ENCODE assay signal across 8 mouse cellular contexts in genomic region chr10:96646024-96646866, GRCm38 (mm10). TPM values are rescaled to one million over a fixed set of nuclear protein-coding genes. Genes with fewer than 3 reads are reported as not detected.
A peak's percentile ranks its signal among the peaks of the same experiment; 100 is the strongest.
DNase-seq lines count a peak whose midpoint lies in the region; ATAC-seq and TF ChIP-seq lines count a peak whose summit lies in the region.

No protein-coding gene starts in this region.

- no peak for TF ChIP-seq EP300 in heart, postnatal 0 days (IDR thresholded peaks at IDR 0.05; ENCODE audit: low read depth)

- no peak for TF ChIP-seq CTCF in heart, postnatal 0 days (IDR thresholded peaks at IDR 0.05; ENCODE audit: low read depth)

- H3K4me3 ChIP-seq in heart, postnatal 0 days (ENCODE audit: low read depth, low read length) = no peak overlapping the region
- H3K4me3 ChIP-seq in lung, embryonic 16.5 days (ENCODE audit: low read length) = 0 out of 2 replicates have a peak overlapping the region, but pooled peaks have one; percentile 3

- intact Hi-C loops in gastrocnemius, postnatal 14 days (cut with DNase I; ENCODE audit: low total_unique reads) = no loop called here
- intact Hi-C loops in gastrocnemius, postnatal 36 days (cut with DNase I) = no loop called here

- peaks cover 16% of the 10 kb centered on the region for H3K4me1 ChIP-seq in heart, postnatal 0 days (ENCODE audit: control insufficient read depth, insufficient read depth)
- peaks cover 21% of the 10 kb centered on the region for H3K4me1 ChIP-seq in lung, embryonic 16.5 days (replicated peaks; ENCODE audit: control insufficient read depth, insufficient read depth, low read length)

- H3K27me3 ChIP-seq in heart, postnatal 0 days (ENCODE audit: control insufficient read depth, insufficient read depth, low read length) = no peaks in the 10 kb centered on the region
- no peaks in the 10 kb centered on the region for H3K27me3 ChIP-seq in lung, embryonic 16.5 days (ENCODE audit: control insufficient read depth, insufficient read depth, low read depth, low read length)

- peak overlapping the region; percentile 27 for H3K4me2 ChIP-seq in heart, postnatal 0 days (ENCODE audit: low read depth, low read length)
- H3K4me2 ChIP-seq in lung, embryonic 16.5 days (ENCODE audit: low read depth, low read length) = peak overlapping the region; percentile 43

- ATAC-seq in heart, postnatal 0 days (ENCODE audit: insufficient read depth, low read depth) = 0 out of 2 replicates have a peak, but pooled peaks have one; percentile 40
- peak; percentile 64 for ATAC-seq in lung, embryonic 16.5 days (ENCODE audit: low read depth)

- WGBS in heart, postnatal 0 days = 24% methylated on average over 13 of the region's 13 CpGs
- 15% methylated on average over 13 of the region's 13 CpGs for WGBS in lung, embryonic 16.5 days

- peak overlapping the region; percentile 48; the same call in 1 of the 2 replicates for H3K27ac ChIP-seq in heart, postnatal 0 days (ENCODE audit: low read depth)
- H3K27ac ChIP-seq in lung, embryonic 16.5 days (ENCODE audit: low read length) = peak overlapping the region; percentile 72

- H3K9me3 ChIP-seq in heart, postnatal 0 days (replicated peaks; ENCODE audit: control insufficient read depth, low read length) = no peaks in the 10 kb centered on the region
- no peaks in the 10 kb centered on the region for H3K9me3 ChIP-seq in lung, embryonic 16.5 days (ENCODE audit: control insufficient read depth, low read length)

- H3K9ac ChIP-seq in heart, postnatal 0 days (replicated peaks; ENCODE audit: low read depth, low read length) = no peak overlapping the region; the same call in 1 of the 2 replicates
- H3K9ac ChIP-seq in lung, embryonic 16.5 days (ENCODE audit: low read length) = peak overlapping the region; percentile 41

- no peaks in the 10 kb centered on the region for H3K36me3 ChIP-seq in heart, postnatal 0 days (replicated peaks; ENCODE audit: control insufficient read depth, insufficient read depth, low read length)
- no peaks in the 10 kb centered on the region for H3K36me3 ChIP-seq in lung, embryonic 16.5 days (ENCODE audit: control insufficient read depth, insufficient read depth, low read length)

- peak; percentile 14 for DNase-seq in gastrocnemius, postnatal 14 days
- DNase-seq in gastrocnemius, postnatal 36 days = no peak
- DNase-seq in embryo, embryonic 11 days = peak; percentile 80
- DNase-seq in heart, postnatal 0 days (ENCODE audit: low spot score) = no peak
- DNase-seq in layer of hippocampus, adult 8-10 months (ENCODE audit: low spot score in 2 of 2) = peak; percentile 44 to 53
- DNase-seq in retina, embryonic 14.5 days (ENCODE audit: low spot score) = peak; percentile 82
- DNase-seq in yolk sac, embryonic 10.5 days (ENCODE audit: low spot score) = no peak

RNA-seq across cellular contexts. Expression of gene Btg1, which starts 29.4 kb away (rescaled TPM):
- 10 to 100 TPM; 27.3 to 31.1 TPM for total RNA-seq in gastrocnemius, postnatal 14 days (2021)
- total RNA-seq in gastrocnemius, postnatal 36 days (2021) = 10 to 100 TPM; 13.2 to 15.5 TPM
- 21.6 and 24.7 TPM in 2 replicates for total RNA-seq in heart, postnatal 0 days (2014; rRNA removed; ENCODE audit: low replicate concordance)
- polyA plus RNA-seq in heart, postnatal 0 days (2015; fragmentation: Nextera tagmentation; extraction: Ambion mirVana) = 28.7 and 38.9 TPM in 2 replicates
- 10 to 100 TPM; 46.5 to 59.9 (median 50.7) TPM for total RNA-seq in layer of hippocampus, adult 8-10 months (2022)
- polyA plus RNA-seq in lung, embryonic 16.5 days (2015; fragmentation: Nextera tagmentation; extraction: Ambion mirVana) = 58.6 and 62.4 TPM in 2 replicates

Comparison
In these comparisons a context has a peak if more than half of its experiments do, and no peak if none do; other contexts are left out.
1. DNase-seq: peak in gastrocnemius, postnatal 14 days (single experiment), embryo, embryonic 11 days (single experiment), layer of hippocampus, adult 8-10 months (2 of 2) and retina, embryonic 14.5 days (single experiment); none in gastrocnemius, postnatal 36 days (0 of 2), heart, postnatal 0 days (single experiment) and yolk sac, embryonic 10.5 days (single experiment).